Mouse (Mus musculus) intestine, embryonic 14.5 days (tissue): ENCODE measurements around the gene 1110051M20Rik. TPM values are rescaled to one million over a fixed set of nuclear protein-coding genes. Genes with fewer than 3 reads are reported as not detected.

Experiments
- ATAC-seq: fragments of 200-750 bp; cut with Nextera tagmentation; replicated peaks from 2 replicates; pipeline ENCODE4 v1.8.0; 2017; ENCODE audit warnings: low read depth, moderate number of reproducible peaks, moderate TSS enrichment, moderate library complexity; ENCODE audit not compliant: low FRiP score, low TSS enrichment
- DNase-seq: peaks from one replicate; pipeline ENCODE4 v3.0.0-alpha.2; 2018; ENCODE audit warnings: low spot score
- H3K27ac ChIP-seq: fragments of 300-500 bp; sonication (generic); 2 replicates; pipeline ENCODE4 v1.5.1; 2014; ENCODE audit warnings: low read depth, mild to moderate bottlenecking, control low read depth
- H3K27me3 ChIP-seq: fragments of 300-500 bp; sonication (generic); replicated peaks from 2 replicates; pipeline ENCODE4 v1.6.1; 2014; ENCODE audit warnings: low read length, control low read depth; ENCODE audit not compliant: control insufficient read depth, insufficient read depth
- H3K36me3 ChIP-seq: fragments of 300-500 bp; sonication (generic); 2 replicates; pipeline ENCODE4 v1.6.1; 2014; ENCODE audit warnings: low read length, control low read depth; ENCODE audit not compliant: control insufficient read depth, insufficient read depth
- H3K4me1 ChIP-seq: fragments of 300-500 bp; sonication (generic); replicated peaks from 2 replicates; pipeline ENCODE4 v1.6.1; 2014; ENCODE audit warnings: low read length, control low read depth, mixed read lengths; ENCODE audit not compliant: control insufficient read depth, insufficient read depth
- H3K4me2 ChIP-seq: fragments of 300-500 bp; sonication (generic); 2 replicates; pipeline ENCODE4 v1.6.1; 2014; ENCODE audit warnings: low read length
- H3K4me3 ChIP-seq: fragments of 300-500 bp; sonication (generic); 2 replicates; pipeline ENCODE4 v1.5.1; 2014; ENCODE audit warnings: low read depth, low read length, control low read depth, mixed read lengths
- H3K9ac ChIP-seq: fragments of 300-500 bp; sonication (generic); 2 replicates; pipeline ENCODE4 v1.6.1; 2014; ENCODE audit warnings: mild to moderate bottlenecking, low read length
- H3K9me3 ChIP-seq: fragments of 300-500 bp; sonication (generic); 2 replicates; pipeline ENCODE4 v1.6.1; 2016; ENCODE audit warnings: low read length, control low read depth; ENCODE audit not compliant: control insufficient read depth
- WGBS: fragments of 180-500 bp; shearing (Covaris S2); extraction: QIAGEN DNeasy Blood & Tissue Kit; methylation state at CpG from one replicate; pipeline ENCODE4 v1.1.7; 2014; 5-methylcytosine and 5-hydroxymethylcytosine counted together
- polyA plus RNA-seq: library from polyadenylated mRNA; unstranded; fragments of >200 nt; fragmentation: Nextera tagmentation; extraction: Ambion mirVana; gene quantifications from 2 replicates; pipeline ENCODE4 v1.2.1, GENCODE M21; 2014

Gene 1110051M20Rik
- polyA plus RNA-seq, 1 experiment from 2014 or later = 53.1 TPM

GRCm38 (mm10) chr2:91345644-91346043 lies 98.9 kb downstream of the 1110051M20Rik start:
- DNase-seq = no peak
- Histone ChIP-seq H3K36me3 (no peaks in the 10 kb centered on the region), H3K9ac (no peak overlapping the region), H3K4me2 (no peak overlapping the region), H3K9me3 (no peaks in the 10 kb centered on the region), H3K27ac (no peak overlapping the region), H3K4me1 (peaks cover 9% of the 10 kb centered on the region; the same call in 1 of the 2 replicates), H3K4me3 (no peak overlapping the region), H3K27me3 (no peaks in the 10 kb centered on the region)
- no peak for ATAC-seq
- WGBS = 91% methylated on average over 1 of the region's 1 CpGs

- Histone ChIP-seq H3K27ac (no peak overlapping the region), H3K9me3 (no peaks in the 10 kb centered on the region), H3K4me1 (no peaks in the 10 kb centered on the region), H3K36me3 (no peaks in the 10 kb centered on the region), H3K4me3 (no peak overlapping the region), H3K9ac (no peak overlapping the region), H3K4me2 (no peak overlapping the region), H3K27me3 (no peaks in the 10 kb centered on the region)
- DNase-seq (no peak), ATAC-seq (no peak)
- 94% methylated on average over 2 of the region's 2 CpGs for whole genome bisulfite sequencing
Observed at GRCm38 (mm10) chr2:91339591-91339990, 104.9 kb downstream of the 1110051M20Rik start.

DNA sequence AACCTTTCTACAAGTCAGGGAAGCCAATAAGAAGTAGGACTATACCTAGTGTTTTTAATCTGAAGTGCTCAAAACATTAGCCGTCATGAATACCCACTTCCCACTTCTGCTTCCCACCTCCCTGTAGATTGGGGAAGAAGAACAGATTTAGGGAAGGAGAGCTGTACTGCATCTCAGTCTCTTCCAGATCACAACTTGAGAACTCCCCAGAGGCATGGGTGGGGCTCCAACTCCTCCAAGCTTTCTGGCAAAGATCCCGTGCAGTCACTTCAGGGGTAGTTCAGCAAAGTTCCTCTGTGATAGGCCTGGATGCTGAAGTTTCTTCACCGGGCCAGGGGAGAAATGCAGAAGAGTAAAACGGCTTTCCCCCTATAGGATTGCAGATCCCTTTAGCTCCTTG lies 109.4 kb downstream of the 1110051M20Rik start:
- Histone ChIP-seq H3K4me2 (no peak overlapping the region), H3K27me3 (no peaks in the 10 kb centered on the region), H3K4me1 (no peaks in the 10 kb centered on the region), H3K4me3 (no peak overlapping the region), H3K9me3 (no peaks in the 10 kb centered on the region), H3K27ac (no peak overlapping the region), H3K36me3 (no peaks in the 10 kb centered on the region), H3K9ac (no peak overlapping the region)
- WGBS = 70% methylated on average over 4 of the region's 4 CpGs
- DNase-seq (no peak), ATAC-seq (no peak)

GRCm38 (mm10) chr2:91331051-91331843 lies 113.3 kb downstream of the 1110051M20Rik start:
- no peaks in the 10 kb centered on the region for H3K9me3 ChIP-seq
- no peak for ATAC-seq
- DNase-seq = no peak
- H3K27ac ChIP-seq = no peak overlapping the region
- peaks cover 9% of the 10 kb centered on the region for H3K4me1 ChIP-seq
- H3K9ac ChIP-seq = no peak overlapping the region
- H3K4me3 ChIP-seq = no peak overlapping the region
- no peaks in the 10 kb centered on the region for H3K36me3 ChIP-seq
- H3K4me2 ChIP-seq = no peak overlapping the region
- H3K27me3 ChIP-seq = no peaks in the 10 kb centered on the region
- 69% methylated on average over 7 of the region's 7 CpGs for WGBS

DNA sequence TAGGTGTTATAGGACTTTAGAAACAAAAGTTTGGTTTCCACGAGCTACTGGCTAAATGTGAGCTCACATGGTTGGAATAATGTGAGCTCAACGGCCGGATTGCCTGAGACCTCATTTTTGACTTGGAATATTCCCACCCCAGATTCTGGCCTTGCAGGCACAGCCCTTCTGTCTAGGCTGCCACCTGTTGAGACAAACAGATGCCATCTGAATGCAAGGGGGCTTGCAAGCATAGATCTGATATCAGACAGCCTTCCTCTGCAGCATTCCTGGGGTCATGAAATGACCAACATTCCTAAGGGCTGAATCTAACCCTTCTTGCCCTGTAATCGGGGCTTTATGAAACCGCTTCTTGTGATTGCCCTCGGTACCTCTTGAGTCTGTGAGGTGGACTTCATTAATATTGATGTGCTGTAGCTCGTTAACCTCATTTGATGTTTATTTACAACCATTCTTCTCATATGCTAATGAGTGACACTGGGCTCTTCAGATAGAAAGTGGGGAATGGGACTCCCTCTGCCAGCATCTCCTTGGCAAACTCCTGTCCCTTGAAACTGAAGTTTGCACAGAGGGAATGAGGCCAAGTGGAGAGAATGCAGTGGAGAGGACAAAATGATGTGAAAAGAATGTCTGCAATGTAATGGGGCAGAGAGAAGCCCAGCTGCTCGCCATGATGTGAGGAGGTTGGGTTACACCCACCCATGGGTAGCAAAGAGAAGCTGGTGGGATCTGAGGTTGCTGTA lies 114.3 kb downstream of the 1110051M20Rik start:
- no peak for ATAC-seq
- Histone ChIP-seq H3K27ac (no peak overlapping the region), H3K27me3 (no peaks in the 10 kb centered on the region), H3K4me3 (no peak overlapping the region), H3K9me3 (no peaks in the 10 kb centered on the region), H3K9ac (no peak overlapping the region), H3K36me3 (no peaks in the 10 kb centered on the region), H3K4me1 (peaks cover 9% of the 10 kb centered on the region), H3K4me2 (no peak overlapping the region)
- DNase-seq = no peak
- WGBS = 82% methylated on average over 8 of the region's 8 CpGs

DNA sequence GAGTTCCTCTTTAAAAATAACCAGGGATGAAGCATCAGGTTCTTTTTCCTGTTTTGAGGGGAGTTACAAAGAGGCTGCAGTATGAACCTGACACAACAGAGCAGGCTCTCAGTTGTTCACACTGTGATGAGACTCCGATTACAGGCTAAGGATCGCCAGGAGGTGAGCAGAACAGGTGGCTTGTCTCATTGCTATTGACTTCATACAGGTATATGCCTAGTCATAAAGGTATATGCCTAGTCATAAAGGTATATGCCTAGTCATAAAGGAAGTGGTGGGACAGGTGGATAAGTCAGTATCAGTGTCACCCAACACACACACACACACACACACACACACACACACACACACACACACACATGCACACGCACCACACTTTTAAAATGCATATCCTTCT lies 115.8 kb downstream of the 1110051M20Rik start:
- Histone ChIP-seq H3K4me2 (no peak overlapping the region), H3K27ac (no peak overlapping the region), H3K4me3 (no peak overlapping the region), H3K9me3 (no peaks in the 10 kb centered on the region), H3K9ac (no peak overlapping the region), H3K4me1 (peaks cover 9% of the 10 kb centered on the region), H3K27me3 (no peaks in the 10 kb centered on the region), H3K36me3 (0 out of 2 replicates have a peak, but pooled peaks cover 2% of the 10 kb centered on the region)
- ATAC-seq = no peak
- no peak for DNase-seq
- WGBS = 73% methylated on average over 3 of the region's 3 CpGs

GRCm38 (mm10) chr2:91327968-91328728 lies 116.4 kb downstream of the 1110051M20Rik start:
- peak overlapping the region; percentile 54; the same call in 1 of the 2 replicates for H3K27ac ChIP-seq
- no peak for ATAC-seq
- no peaks in the 10 kb centered on the region for H3K9me3 ChIP-seq
- no peak overlapping the region for H3K4me3 ChIP-seq
- H3K27me3 ChIP-seq = no peaks in the 10 kb centered on the region
- H3K9ac ChIP-seq = no peak overlapping the region
- peaks cover 9% of the 10 kb centered on the region for H3K4me1 ChIP-seq
- 0 out of 2 replicates have a peak, but pooled peaks cover 2% of the 10 kb centered on the region for H3K36me3 ChIP-seq
- WGBS = 52% methylated on average over 12 of the region's 12 CpGs
- no peak for DNase-seq
- no peak overlapping the region for H3K4me2 ChIP-seq

DNA sequence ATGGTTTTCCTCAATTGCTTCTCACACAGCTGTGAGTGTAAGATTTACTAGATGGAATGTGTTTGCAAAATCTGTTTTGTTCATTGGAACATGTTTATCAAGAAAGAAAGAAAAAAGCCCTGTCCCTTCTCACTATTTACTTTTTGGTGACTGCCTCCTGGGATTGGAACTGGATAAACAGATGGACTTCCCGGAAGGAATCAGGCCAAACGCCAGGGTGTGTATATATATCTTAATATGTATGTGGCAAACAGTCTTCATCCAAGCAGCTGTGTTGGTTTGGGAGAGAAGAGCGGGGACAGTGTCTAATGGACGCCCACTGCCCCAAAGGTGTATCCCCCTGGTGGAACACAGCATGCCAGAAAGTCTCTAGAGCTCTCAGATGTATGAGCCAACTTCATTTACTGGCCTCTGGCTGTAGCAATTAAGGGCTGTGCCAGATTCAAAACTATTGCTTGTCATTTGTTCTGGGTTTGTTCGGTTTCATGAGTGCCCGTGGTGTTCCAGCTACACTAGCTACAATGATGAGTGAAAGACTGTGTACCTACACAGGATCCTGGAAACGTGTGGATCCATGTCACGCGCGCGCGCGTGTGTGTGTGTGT lies 117.7 kb downstream of the 1110051M20Rik start:
- H3K4me3 ChIP-seq = no peak overlapping the region
- no peaks in the 10 kb centered on the region for H3K27me3 ChIP-seq
- H3K27ac ChIP-seq = no peak overlapping the region
- ATAC-seq (no peak), DNase-seq (no peak)
- whole genome bisulfite sequencing = 81% methylated on average over 13 of the region's 13 CpGs
- no peak overlapping the region for H3K4me2 ChIP-seq
- H3K9me3 ChIP-seq = no peaks in the 10 kb centered on the region
- H3K4me1 ChIP-seq = peaks cover 9% of the 10 kb centered on the region
- no peak overlapping the region for H3K9ac ChIP-seq
- 0 out of 2 replicates have a peak, but pooled peaks cover 2% of the 10 kb centered on the region for H3K36me3 ChIP-seq
